Mouse (Mus musculus): ENCODE measurements around the gene Abhd12. TPM values are rescaled to one million over a fixed set of nuclear protein-coding genes. Genes with fewer than 3 reads are reported as not detected.

The Abhd12 gene
- polyA plus RNA-seq, 1 experiment from 2014 or later = 67.7 TPM

GRCm38 (mm10) chr2:150927038-150927720 is 22.6 kb upstream of the Abhd12 start:
- Histone ChIP-seq H3K9me3 (no peaks in the 10 kb centered on the region), H3K27ac (no peak overlapping the region), H3K36me3 (peaks cover 41% of the 10 kb centered on the region), H3K4me3 (no peak overlapping the region), H3K9ac (no peak overlapping the region), H3K4me2 (replicated peaks) (no peak overlapping the region), H3K27me3 (no peaks in the 10 kb centered on the region), H3K4me1 (no peaks in the 10 kb centered on the region)
- no peak for ATAC-seq (ENCODE audit: insufficient number of reproducible peaks, insufficient read depth, low FRiP score, low TSS enrichment)
- WGBS = 93% methylated on average over 11 of the region's 11 CpGs

GRCm38 (mm10) chr2:150923505-150923904 is 19.0 kb upstream of the Abhd12 start:
- no peak overlapping the region for H3K9ac ChIP-seq
- H3K4me2 ChIP-seq (replicated peaks) = no peak overlapping the region
- WGBS = 91% methylated on average over 7 of the region's 7 CpGs
- ATAC-seq (ENCODE audit: insufficient number of reproducible peaks, insufficient read depth, low FRiP score, low TSS enrichment) = no peak
- H3K36me3 ChIP-seq = peaks cover 31% of the 10 kb centered on the region; the same call in 1 of the 2 replicates
- H3K9me3 ChIP-seq = no peaks in the 10 kb centered on the region
- no peak overlapping the region for H3K4me3 ChIP-seq
- H3K27ac ChIP-seq = no peak overlapping the region
- no peaks in the 10 kb centered on the region for H3K27me3 ChIP-seq
- H3K4me1 ChIP-seq = no peaks in the 10 kb centered on the region

- H3K27ac ChIP-seq = no peak overlapping the region
- H3K9me3 ChIP-seq = no peaks in the 10 kb centered on the region
- H3K9ac ChIP-seq = no peak overlapping the region
- no peaks in the 10 kb centered on the region for H3K4me1 ChIP-seq
- H3K36me3 ChIP-seq = peaks cover 32% of the 10 kb centered on the region; the same call in 1 of the 2 replicates
- ATAC-seq (ENCODE audit: insufficient number of reproducible peaks, insufficient read depth, low FRiP score, low TSS enrichment) = no peak
- no peaks in the 10 kb centered on the region for H3K27me3 ChIP-seq
- H3K4me3 ChIP-seq = no peak overlapping the region
- H3K4me2 ChIP-seq (replicated peaks) = no peak overlapping the region
- WGBS = 96% methylated on average over 3 of the region's 3 CpGs
These were observed 18.5 kb upstream of the Abhd12 start for GRCm38 (mm10) chr2:150923026-150923425.

- Histone ChIP-seq H3K9me3 (no peaks in the 10 kb centered on the region), H3K27ac (no peak overlapping the region), H3K36me3 (peaks cover 33% of the 10 kb centered on the region), H3K4me3 (no peak overlapping the region), H3K9ac (no peak overlapping the region), H3K4me2 (replicated peaks) (no peak overlapping the region), H3K4me1 (no peaks in the 10 kb centered on the region), H3K27me3 (no peaks in the 10 kb centered on the region)
- WGBS = 95% methylated on average over 4 of the region's 4 CpGs
- no peak for ATAC-seq (ENCODE audit: insufficient number of reproducible peaks, insufficient read depth, low FRiP score, low TSS enrichment)
These were observed 17.6 kb upstream of the Abhd12 start for GRCm38 (mm10) chr2:150922165-150922564.

- Histone ChIP-seq H3K27me3 (no peaks in the 10 kb centered on the region), H3K9me3 (no peaks in the 10 kb centered on the region), H3K4me3 (no peak overlapping the region), H3K27ac (no peak overlapping the region), H3K4me2 (replicated peaks) (no peak overlapping the region), H3K4me1 (no peaks in the 10 kb centered on the region), H3K36me3 (peaks cover 37% of the 10 kb centered on the region), H3K9ac (no peak overlapping the region)
- 91% methylated on average over 6 of the region's 6 CpGs for WGBS
- ATAC-seq (ENCODE audit: insufficient number of reproducible peaks, insufficient read depth, low FRiP score, low TSS enrichment) = no peak
These were observed 17.2 kb upstream of the Abhd12 start for GRCm38 (mm10) chr2:150921697-150922096.

- Histone ChIP-seq H3K9me3 (no peaks in the 10 kb centered on the region), H3K27me3 (no peaks in the 10 kb centered on the region), H3K4me3 (no peak overlapping the region), H3K27ac (no peak overlapping the region), H3K36me3 (peaks cover 41% of the 10 kb centered on the region), H3K4me1 (no peaks in the 10 kb centered on the region), H3K9ac (no peak overlapping the region), H3K4me2 (replicated peaks) (no peak overlapping the region)
- no peak for ATAC-seq (ENCODE audit: insufficient number of reproducible peaks, insufficient read depth, low FRiP score, low TSS enrichment)
- 93% methylated on average over 3 of the region's 3 CpGs for WGBS
These were observed 16.0 kb upstream of the Abhd12 start for GRCm38 (mm10) chr2:150920543-150920942.

- H3K4me1 ChIP-seq = no peaks in the 10 kb centered on the region
- no peaks in the 10 kb centered on the region for H3K27me3 ChIP-seq
- H3K27ac ChIP-seq = no peak overlapping the region
- peaks cover 34% of the 10 kb centered on the region for H3K36me3 ChIP-seq
- H3K9ac ChIP-seq = no peak overlapping the region
- 91% methylated on average over 3 of the region's 3 CpGs for WGBS
- no peak for ATAC-seq (ENCODE audit: insufficient number of reproducible peaks, insufficient read depth, low FRiP score, low TSS enrichment)
- H3K9me3 ChIP-seq = no peaks in the 10 kb centered on the region
- H3K4me2 ChIP-seq (replicated peaks) = no peak overlapping the region
- no peak overlapping the region for H3K4me3 ChIP-seq
These were observed 14.2 kb upstream of the Abhd12 start for GRCm38 (mm10) chr2:150918720-150919119.

GRCm38 (mm10) chr2:150915786-150916185 is 11.2 kb upstream of the Abhd12 start:
- no peak overlapping the region for H3K4me3 ChIP-seq
- H3K4me1 ChIP-seq = no peaks in the 10 kb centered on the region
- no peaks in the 10 kb centered on the region for H3K9me3 ChIP-seq
- H3K36me3 ChIP-seq = peaks cover 24% of the 10 kb centered on the region
- H3K27ac ChIP-seq = no peak overlapping the region
- no peaks in the 10 kb centered on the region for H3K27me3 ChIP-seq
- H3K4me2 ChIP-seq (replicated peaks) = no peak overlapping the region
- whole genome bisulfite sequencing = 89% methylated on average over 5 of the region's 5 CpGs
- no peak for ATAC-seq (ENCODE audit: insufficient number of reproducible peaks, insufficient read depth, low FRiP score, low TSS enrichment)
- H3K9ac ChIP-seq = no peak overlapping the region

GRCm38 (mm10) chr2:150914781-150915515 is 10.4 kb upstream of the Abhd12 start:
- no peak overlapping the region for H3K27ac ChIP-seq
- H3K36me3 ChIP-seq = peaks cover 24% of the 10 kb centered on the region
- H3K4me2 ChIP-seq (replicated peaks) = no peak overlapping the region
- ATAC-seq (ENCODE audit: insufficient number of reproducible peaks, insufficient read depth, low FRiP score, low TSS enrichment) = no peak
- no peaks in the 10 kb centered on the region for H3K27me3 ChIP-seq
- no peaks in the 10 kb centered on the region for H3K9me3 ChIP-seq
- WGBS = 75% methylated on average over 4 of the region's 4 CpGs
- H3K4me1 ChIP-seq = peaks cover 4% of the 10 kb centered on the region; the same call in 1 of the 2 replicates
- H3K9ac ChIP-seq = no peak overlapping the region
- H3K4me3 ChIP-seq = no peak overlapping the region

GRCm38 (mm10) chr2:150910295-150910881 is 5.8 kb upstream of the Abhd12 start:
- peaks cover 4% of the 10 kb centered on the region; the same call in 1 of the 2 replicates for H3K4me1 ChIP-seq
- peak overlapping the region; percentile 67 for H3K9ac ChIP-seq
- 45% methylated on average over 7 of the region's 10 CpGs for WGBS
- ATAC-seq (ENCODE audit: insufficient number of reproducible peaks, insufficient read depth, low FRiP score, low TSS enrichment) = no peak
- peak overlapping the region; percentile 86 for H3K27ac ChIP-seq
- H3K4me3 ChIP-seq = peak overlapping the region; percentile 65
- no peaks in the 10 kb centered on the region for H3K36me3 ChIP-seq
- no peaks in the 10 kb centered on the region for H3K9me3 ChIP-seq
- no peaks in the 10 kb centered on the region for H3K27me3 ChIP-seq
- peak overlapping the region; percentile 65 for H3K4me2 ChIP-seq (replicated peaks)

- Histone ChIP-seq H3K27me3 (no peaks in the 10 kb centered on the region), H3K4me3 (peak overlapping the region; percentile 65)
- WGBS = under 1% methylated on average over 35 of the region's 35 CpGs
These were observed 5.0 kb upstream of the Abhd12 start for GRCm38 (mm10) chr2:150909429-150910039.

More at GRCm38 (mm10) chr2:150909429-150910039, 5.0 kb upstream of the Abhd12 start:
- Histone ChIP-seq H3K36me3 (no peaks in the 10 kb centered on the region), H3K4me1 (peaks cover 4% of the 10 kb centered on the region; the same call in 1 of the 2 replicates), H3K9me3 (no peaks in the 10 kb centered on the region), H3K27ac (peak overlapping the region; percentile 86), H3K9ac (peak overlapping the region; percentile 67), H3K4me2 (replicated peaks) (peak overlapping the region; percentile 65)
- peak; percentile 93 for ATAC-seq (ENCODE audit: insufficient number of reproducible peaks, insufficient read depth, low FRiP score, low TSS enrichment)
